1 mouse cellular context compared by ENCODE assay signal in the genomic region with DNA sequence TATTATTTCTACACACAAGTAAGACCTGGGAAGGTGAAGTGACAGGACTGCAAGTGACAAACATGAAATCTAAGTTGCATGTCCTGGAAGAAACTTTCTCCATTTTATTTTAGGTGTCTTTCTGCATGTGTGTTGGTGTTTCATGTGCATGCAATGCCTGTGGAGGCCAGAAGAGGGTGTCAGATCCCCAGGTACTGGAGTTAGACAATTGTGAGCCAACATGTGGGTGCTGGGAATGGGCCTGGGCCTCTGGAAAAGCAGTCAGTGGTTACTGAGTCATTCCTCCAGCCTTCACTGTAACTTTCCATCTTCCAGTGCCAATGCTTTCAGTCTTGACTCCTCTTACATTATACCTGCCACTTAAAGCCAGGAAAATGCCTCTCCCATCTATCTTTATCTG.
TF ChIP-seq lines count a peak whose summit lies in the region.

No protein-coding gene starts in this region.

TF ChIP-seq in CH12.LX, 34 proteins besides CTCF, POLR2A, EP300 and RAD21:
- TF ChIP-seq ZMIZ1 (IDR thresholded peaks at IDR 0.05; ENCODE audit: low read depth, low read length), result no peak
- TF ChIP-seq SMC3 (IDR thresholded peaks at IDR 0.05; ENCODE audit: low read depth, low read length), result peak; percentile 12; the same call in 1 of the 2 replicates
